Mouse (Mus musculus): ENCODE measurements around the gene 4930578C19Rik. TPM values are rescaled to one million over a fixed set of nuclear protein-coding genes. Genes with fewer than 3 reads are reported as not detected.
A peak's percentile ranks its signal among the peaks of the same experiment; 100 is the strongest.
"Not testable (repeated sequence)": the region's sequence is repeated elsewhere in the genome, so short reads cannot be mapped to it uniquely, and the experiment has no call there.

The 4930578C19Rik gene
- total and polyA plus RNA-seq, 2 experiments, result 0.28 TPM; not detected in 1

GRCm38 (mm10) chrX:18402296-18402695 lies 58.9 kb downstream of the 4930578C19Rik start:
- Histone ChIP-seq H3K4me3 (ENCODE audit: insufficient read depth, low read depth, low read length) (no peak overlapping the region), H3K27ac (replicated peaks; ENCODE audit: insufficient read depth, low read depth, low read length) (no peak overlapping the region), H3K79me2 (ENCODE audit: control insufficient read depth, insufficient read depth, low read length) (no peaks in the 10 kb centered on the region), H3K9ac (ENCODE audit: low read depth, low read length) (no peak overlapping the region), H3K36me3 (ENCODE audit: control insufficient read depth, insufficient read depth, low read length) (no peaks in the 10 kb centered on the region), H3K27me3 (ENCODE audit: control insufficient read depth, insufficient read depth, low read length) (no peaks in the 10 kb centered on the region), H3K4me1 (ENCODE audit: control insufficient read depth, insufficient read depth, low read length) (no peaks in the 10 kb centered on the region)
- WGBS, result 47% methylated on average over 10 of the region's 10 CpGs
- DNase-seq (ENCODE audit: extremely low read depth, low read depth, low spot score), result peak; percentile 73
- TF ChIP-seq CTCF (IDR thresholded peaks at IDR 0.05; ENCODE audit: low read depth, low read length), result no peak
- no peak for TF ChIP-seq POLR2A (IDR thresholded peaks at IDR 0.05; ENCODE audit: extremely low read depth, insufficient read depth, low read length)

- Histone ChIP-seq H3K36me3 (ENCODE audit: control insufficient read depth, insufficient read depth, low read length) (no peaks in the 10 kb centered on the region), H3K79me2 (ENCODE audit: control insufficient read depth, insufficient read depth, low read length) (no peaks in the 10 kb centered on the region), H3K27me3 (ENCODE audit: control insufficient read depth, insufficient read depth, low read length) (no peaks in the 10 kb centered on the region), H3K9ac (ENCODE audit: low read depth, low read length) (no peak overlapping the region), H3K4me3 (ENCODE audit: insufficient read depth, low read depth, low read length) (no peak overlapping the region), H3K27ac (replicated peaks; ENCODE audit: insufficient read depth, low read depth, low read length) (no peak overlapping the region), H3K4me1 (ENCODE audit: control insufficient read depth, insufficient read depth, low read length) (no peaks in the 10 kb centered on the region)
- no peak for DNase-seq (ENCODE audit: extremely low read depth, low read depth, low spot score)
- WGBS, result 87% methylated on average over 2 of the region's 2 CpGs
- no peak for TF ChIP-seq POLR2A (IDR thresholded peaks at IDR 0.05; ENCODE audit: extremely low read depth, insufficient read depth, low read length)
- TF ChIP-seq CTCF (IDR thresholded peaks at IDR 0.05; ENCODE audit: low read depth, low read length), result no peak
Measured at GRCm38 (mm10) chrX:18396700-18397099, 64.5 kb downstream of the 4930578C19Rik start.

- H3K4me1 ChIP-seq (ENCODE audit: control insufficient read depth, insufficient read depth, low read length); H3K27ac ChIP-seq (replicated peaks; ENCODE audit: insufficient read depth, low read depth, low read length); H3K79me2 ChIP-seq (ENCODE audit: control insufficient read depth, insufficient read depth, low read length); DNase-seq (ENCODE audit: extremely low read depth, low read depth, low spot score); H3K27me3 ChIP-seq (ENCODE audit: control insufficient read depth, insufficient read depth, low read length); H3K36me3 ChIP-seq (ENCODE audit: control insufficient read depth, insufficient read depth, low read length); H3K9ac ChIP-seq (ENCODE audit: low read depth, low read length); H3K4me3 ChIP-seq (ENCODE audit: insufficient read depth, low read depth, low read length): not testable (repeated sequence)
- 76% methylated on average over 5 of the region's 5 CpGs for WGBS
Measured at GRCm38 (mm10) chrX:18384181-18384580, 77.0 kb downstream of the 4930578C19Rik start.

Data from liver, adult 2 months (tissue).